Mouse (Mus musculus) forebrain, embryonic 13.5 days (tissue): ENCODE measurements around the gene Psma2. TPM values are rescaled to one million over a fixed set of nuclear protein-coding genes. Genes with fewer than 3 reads are reported as not detected.

Source experiments
- ATAC-seq: fragments of 200-750 bp; cut with Nextera tagmentation; 2 replicates; pipeline ENCODE4 v1.8.0; 2017
- H3K27ac ChIP-seq: fragments of 300-500 bp; sonication (generic); 2 replicates; pipeline ENCODE4 v1.5.1; 2015; ENCODE audit warnings: inconsistent platforms, mild to moderate bottlenecking, moderate library complexity
- H3K27me3 ChIP-seq: fragments of 300-500 bp; sonication (generic); 2 replicates; pipeline ENCODE4 v1.6.1; 2015; ENCODE audit warnings: mild to moderate bottlenecking, inconsistent platforms
- H3K36me3 ChIP-seq: fragments of 300-500 bp; sonication (generic); 2 replicates; pipeline ENCODE4 v1.6.1; 2015; ENCODE audit warnings: mild to moderate bottlenecking, inconsistent platforms; ENCODE audit not compliant: poor library complexity, severe bottlenecking
- H3K4me1 ChIP-seq: fragments of 300-500 bp; sonication (generic); 2 replicates; pipeline ENCODE4 v1.6.1; 2015; ENCODE audit warnings: inconsistent platforms
- H3K4me2 ChIP-seq: fragments of 300-500 bp; sonication (generic); 2 replicates; pipeline ENCODE4 v1.6.1; 2015; ENCODE audit warnings: inconsistent platforms, mild to moderate bottlenecking, moderate library complexity
- H3K4me3 ChIP-seq: fragments of 300-500 bp; sonication (generic); 2 replicates; pipeline ENCODE4 v1.5.1; 2015; ENCODE audit warnings: mild to moderate bottlenecking, inconsistent platforms
- H3K9ac ChIP-seq: fragments of 300-500 bp; sonication (generic); 2 replicates; pipeline ENCODE4 v1.6.1; 2015; ENCODE audit warnings: mild to moderate bottlenecking, inconsistent platforms
- H3K9me3 ChIP-seq: fragments of 300-500 bp; sonication (generic); replicated peaks from 2 replicates; pipeline ENCODE4 v1.6.1; 2016; ENCODE audit warnings: inconsistent platforms
- WGBS: fragments of 180-500 bp; shearing (Covaris S2); methylation state at CpG from one replicate; pipeline ENCODE4 v1.1.7; 2015; 5-methylcytosine and 5-hydroxymethylcytosine counted together
- polyA plus RNA-seq: library from polyadenylated mRNA; unstranded; fragments of >200 nt; fragmentation: Nextera tagmentation; extraction: Ambion mirVana; gene quantifications from 2 replicates; pipeline ENCODE4 v1.2.1, GENCODE M21; 2015

The Psma2 gene
- 215 and 221 TPM in 2 replicates for polyA plus RNA-seq

DNA sequence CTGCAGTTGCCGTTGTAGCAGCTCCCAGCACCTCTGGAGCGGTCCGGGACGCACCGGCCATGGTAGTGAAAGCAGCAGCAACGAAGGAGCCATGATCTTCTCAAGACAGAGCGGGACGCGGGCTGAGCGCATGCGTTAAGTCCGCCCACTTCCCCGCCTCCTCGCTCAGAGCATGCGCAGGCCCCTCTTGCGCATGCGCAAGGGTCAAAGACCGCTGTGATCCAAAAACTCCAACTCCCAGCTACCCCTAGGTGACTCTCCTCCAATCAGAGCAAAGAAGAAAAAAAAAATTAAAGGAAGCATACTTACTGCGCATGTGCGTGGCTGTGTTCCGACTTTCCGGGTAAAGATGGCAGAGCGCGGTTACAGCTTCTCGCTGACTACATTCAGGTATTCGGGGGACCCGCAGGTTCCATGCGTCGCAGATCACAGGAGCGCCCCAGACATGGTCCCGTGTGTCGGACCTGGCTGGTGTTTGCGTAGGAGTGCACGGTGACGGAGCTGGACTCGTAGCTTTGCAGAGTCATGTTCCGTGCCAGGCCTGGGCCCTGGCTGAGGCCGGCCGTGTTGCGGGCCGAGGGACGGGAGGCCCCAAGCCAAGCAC is at the start of gene Psma2, which contains the start of gene Mrpl32:
Psma2 (plus strand) TSS at position 315 of the 604 bp plus-strand sequence.
Mrpl32 (minus strand) TSS at position 240 of the 604 bp plus-strand sequence.
- peak within 1 kb of the TSS; percentile 73 for H3K4me2 ChIP-seq
- H3K36me3 ChIP-seq: peaks cover 32% of the 10 kb centered on the region
- WGBS: under 1% methylated on average over 42 of the region's 42 CpGs
- ATAC-seq: peak; percentile 98
- peak within 1 kb of the TSS; percentile 95 for H3K4me3 ChIP-seq
- H3K9ac ChIP-seq: peak within 1 kb of the TSS; percentile 89
- no peaks in the 10 kb centered on the region for H3K27me3 ChIP-seq
- no peaks in the 10 kb centered on the region for H3K9me3 ChIP-seq
- H3K4me1 ChIP-seq: peaks cover 17% of the 10 kb centered on the region
- peak within 1 kb of the TSS; percentile 51; the same call in 1 of the 2 replicates for H3K27ac ChIP-seq

DNA sequence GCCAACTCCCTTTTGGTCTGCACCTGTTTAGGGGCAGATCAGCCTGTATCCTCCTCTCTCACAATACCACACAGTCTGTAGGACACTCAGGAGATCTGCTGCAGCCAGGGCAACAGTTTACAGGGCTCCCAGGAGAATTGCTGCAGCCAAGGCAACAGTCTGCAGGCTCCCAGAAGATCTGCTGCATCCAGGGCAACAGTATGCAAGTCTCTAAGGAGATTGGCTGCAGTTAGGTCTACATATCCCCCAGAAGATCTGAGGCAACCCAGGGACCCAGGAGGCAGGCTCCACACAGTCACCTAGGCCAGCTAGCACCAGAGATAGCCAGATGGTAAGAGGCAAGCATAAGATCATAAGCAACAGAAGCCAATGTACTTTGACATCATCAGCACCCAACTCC is 38.9 kb upstream of the Psma2 start:
- H3K9me3 ChIP-seq: no peaks in the 10 kb centered on the region; the same call in 1 of the 2 replicates
- ATAC-seq: no peak
- no peaks in the 10 kb centered on the region for H3K36me3 ChIP-seq
- H3K4me3 ChIP-seq: no peak overlapping the region
- H3K9ac ChIP-seq: no peak overlapping the region
- H3K4me2 ChIP-seq: no peak overlapping the region
- no peak overlapping the region for H3K27ac ChIP-seq
- no peaks in the 10 kb centered on the region for H3K27me3 ChIP-seq
- H3K4me1 ChIP-seq: no peaks in the 10 kb centered on the region

- H3K9ac ChIP-seq: no peak overlapping the region
- WGBS: 83% methylated on average over 3 of the region's 3 CpGs
- no peaks in the 10 kb centered on the region for H3K27me3 ChIP-seq
- H3K4me1 ChIP-seq: no peaks in the 10 kb centered on the region
- H3K9me3 ChIP-seq: no peaks in the 10 kb centered on the region
- no peaks in the 10 kb centered on the region for H3K36me3 ChIP-seq
- H3K4me2 ChIP-seq: no peak overlapping the region
- ATAC-seq: no peak
- H3K4me3 ChIP-seq: no peak overlapping the region
- H3K27ac ChIP-seq: no peak overlapping the region
These were observed 32.6 kb upstream of the Psma2 start for GRCm38 (mm10) chr13:14580392-14580791.

DNA sequence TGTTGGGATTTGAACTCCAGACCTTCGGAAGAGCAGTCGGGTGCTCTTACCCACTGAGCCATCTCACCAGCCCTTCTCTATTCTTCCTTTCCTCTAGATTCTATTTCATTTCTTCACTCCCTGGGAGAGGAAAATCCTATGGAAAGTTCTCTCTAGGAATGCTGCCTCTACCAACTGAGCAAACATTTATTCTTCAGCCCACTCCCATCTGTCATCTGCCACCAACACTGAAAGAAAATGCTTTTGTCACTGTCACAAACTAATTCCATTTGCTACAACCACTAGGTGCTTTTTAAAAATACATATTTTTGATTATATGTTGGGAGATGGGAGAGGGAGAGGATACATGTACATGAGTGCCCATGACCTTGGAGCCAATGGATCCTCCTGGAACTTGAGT is 10.3 kb upstream of the Psma2 start:
- Histone ChIP-seq H3K27me3 (no peaks in the 10 kb centered on the region), H3K27ac (no peak overlapping the region), H3K9me3 (no peaks in the 10 kb centered on the region), H3K4me3 (no peak overlapping the region), H3K4me2 (no peak overlapping the region), H3K36me3 (no peaks in the 10 kb centered on the region), H3K4me1 (no peaks in the 10 kb centered on the region), H3K9ac (no peak overlapping the region)
- WGBS: 96% methylated on average over 2 of the region's 2 CpGs
- ATAC-seq: no peak

DNA sequence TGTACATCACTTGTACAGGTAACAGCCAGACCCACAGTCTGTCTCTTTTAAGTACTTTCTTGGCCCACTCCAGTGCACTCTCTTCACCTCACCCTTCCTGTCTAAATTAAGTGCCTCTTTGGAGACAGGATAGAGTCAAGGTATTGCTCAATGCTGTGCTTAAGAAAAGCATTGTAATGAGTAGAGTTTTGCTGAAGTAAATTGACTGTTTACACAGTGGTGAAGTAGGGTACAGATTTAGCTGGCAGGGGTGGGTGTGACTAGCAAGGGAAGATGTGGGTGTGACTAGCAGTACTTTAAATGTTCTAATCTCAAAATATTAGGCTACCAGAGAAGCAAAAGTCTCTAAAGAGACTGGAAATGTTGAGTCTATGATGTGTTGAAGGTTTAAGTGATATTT is 5.4 kb upstream of the Psma2 start:
- no peak overlapping the region for H3K9ac ChIP-seq
- no peak; the same call in 1 of the 2 replicates for ATAC-seq
- H3K27ac ChIP-seq: no peak overlapping the region

GRCm38 (mm10) chr13:14612463-14612862 is 577 bp upstream of the Psma2 start:
- peak overlapping the region; percentile 95 for H3K4me3 ChIP-seq
- H3K27me3 ChIP-seq: no peaks in the 10 kb centered on the region
- H3K4me2 ChIP-seq: peak overlapping the region; percentile 64
- peak overlapping the region; percentile 82 for H3K9ac ChIP-seq
- peak; percentile 71 for ATAC-seq
- no peak overlapping the region for H3K27ac ChIP-seq
- 7% methylated on average over 10 of the region's 10 CpGs for WGBS
- no peaks in the 10 kb centered on the region for H3K9me3 ChIP-seq
- peaks cover 17% of the 10 kb centered on the region for H3K4me1 ChIP-seq
- peaks cover 26% of the 10 kb centered on the region for H3K36me3 ChIP-seq

More for the DNA sequence above, 5.4 kb upstream of the Psma2 start:
- Histone ChIP-seq H3K4me2 (no peak overlapping the region), H3K27me3 (no peaks in the 10 kb centered on the region), H3K4me3 (no peak overlapping the region), H3K36me3 (peaks cover 17% of the 10 kb centered on the region), H3K4me1 (peaks cover 9% of the 10 kb centered on the region; the same call in 1 of the 2 replicates), H3K9me3 (no peaks in the 10 kb centered on the region)

GRCm38 (mm10) chr13:14613553-14613952 is 513 bp downstream of the Psma2 start:
- peaks cover 17% of the 10 kb centered on the region for H3K4me1 ChIP-seq
- no peaks in the 10 kb centered on the region for H3K9me3 ChIP-seq
- ATAC-seq: no peak
- H3K36me3 ChIP-seq: peaks cover 31% of the 10 kb centered on the region
- H3K27ac ChIP-seq: peak overlapping the region; percentile 51; the same call in 1 of the 2 replicates
- 2% methylated on average over 9 of the region's 9 CpGs for WGBS
- H3K9ac ChIP-seq: peak overlapping the region; percentile 89
- peak overlapping the region; percentile 95 for H3K4me3 ChIP-seq
- H3K27me3 ChIP-seq: no peaks in the 10 kb centered on the region
- peak overlapping the region; percentile 73 for H3K4me2 ChIP-seq

DNA sequence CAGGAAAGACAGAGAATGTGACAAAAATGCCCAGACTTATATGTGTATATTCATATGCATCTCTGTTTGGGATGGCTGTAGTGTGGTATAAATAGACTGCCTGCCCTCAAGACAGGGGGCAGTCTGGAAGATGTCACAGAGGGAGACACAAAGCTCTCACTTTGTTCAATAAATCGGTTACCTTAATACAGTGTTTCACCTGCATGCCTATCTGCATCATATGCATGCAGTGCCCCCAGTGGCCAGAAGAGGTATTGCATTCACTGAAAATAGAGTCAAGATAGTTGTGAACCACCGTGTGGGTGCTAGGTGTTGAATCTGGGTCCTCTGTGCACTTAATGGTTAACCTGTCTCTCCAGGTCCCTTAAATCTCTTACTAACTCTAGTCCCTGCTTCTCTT is 5.7 kb downstream of the Psma2 start:
- 41% methylated on average over 2 of the region's 2 CpGs for WGBS
- Histone ChIP-seq H3K27me3 (no peaks in the 10 kb centered on the region), H3K4me2 (no peak overlapping the region), H3K36me3 (peaks cover 55% of the 10 kb centered on the region), H3K9me3 (no peaks in the 10 kb centered on the region), H3K4me3 (no peak overlapping the region), H3K4me1 (peaks cover 8% of the 10 kb centered on the region; the same call in 1 of the 2 replicates), H3K9ac (no peak overlapping the region), H3K27ac (no peak overlapping the region)
- peak; percentile 64; the same call in 1 of the 2 replicates for ATAC-seq

- peaks cover 31% of the 10 kb centered on the region for H3K36me3 ChIP-seq
- H3K4me1 ChIP-seq: peaks cover 10% of the 10 kb centered on the region
- H3K4me2 ChIP-seq: peak within 1 kb of the TSS; percentile 77
- H3K27me3 ChIP-seq: no peaks in the 10 kb centered on the region
- H3K9ac ChIP-seq: peak within 1 kb of the TSS; percentile 80
- peak within 1 kb of the TSS; percentile 61 for H3K27ac ChIP-seq
- peak within 1 kb of the TSS; percentile 59 for H3K4me3 ChIP-seq
- no peaks in the 10 kb centered on the region for H3K9me3 ChIP-seq
- peak; percentile 97 for ATAC-seq
- WGBS: under 1% methylated on average over 29 of the region's 29 CpGs
These were observed 16.9 kb downstream of the Psma2 start, which contains the start of gene AW209491 for GRCm38 (mm10) chr13:14629726-14630641. Gene AW209491, plus strand, starts transcription at chr13:14630154.

DNA sequence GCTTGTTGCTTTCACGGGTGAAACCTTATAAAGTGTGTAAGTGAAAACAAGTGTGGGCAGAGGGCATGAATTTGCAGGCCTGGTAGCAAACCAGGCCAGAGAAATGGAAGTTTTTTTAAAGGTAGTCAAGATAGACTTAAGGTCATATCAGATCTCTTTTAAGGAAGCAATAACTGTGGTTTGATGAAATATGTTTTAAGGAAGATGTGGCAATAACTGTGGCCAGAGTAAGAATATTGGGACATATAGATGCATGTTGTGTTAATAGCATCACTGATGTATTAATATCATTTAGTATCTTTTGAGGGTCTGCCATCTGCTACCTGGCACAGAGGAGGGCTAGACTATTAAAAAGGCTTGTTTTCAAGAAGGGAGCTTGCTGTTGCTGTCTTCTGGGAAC is 27.0 kb downstream of the Psma2 start:
- no peaks in the 10 kb centered on the region for H3K9me3 ChIP-seq
- ATAC-seq: no peak
- no peaks in the 10 kb centered on the region for H3K27me3 ChIP-seq
- H3K4me1 ChIP-seq: no peaks in the 10 kb centered on the region
- H3K36me3 ChIP-seq: peaks cover 26% of the 10 kb centered on the region
- H3K4me2 ChIP-seq: no peak overlapping the region
- H3K4me3 ChIP-seq: no peak overlapping the region
- no peak overlapping the region for H3K9ac ChIP-seq
- 80% methylated on average over 1 of the region's 1 CpGs for WGBS
- no peak overlapping the region for H3K27ac ChIP-seq

DNA sequence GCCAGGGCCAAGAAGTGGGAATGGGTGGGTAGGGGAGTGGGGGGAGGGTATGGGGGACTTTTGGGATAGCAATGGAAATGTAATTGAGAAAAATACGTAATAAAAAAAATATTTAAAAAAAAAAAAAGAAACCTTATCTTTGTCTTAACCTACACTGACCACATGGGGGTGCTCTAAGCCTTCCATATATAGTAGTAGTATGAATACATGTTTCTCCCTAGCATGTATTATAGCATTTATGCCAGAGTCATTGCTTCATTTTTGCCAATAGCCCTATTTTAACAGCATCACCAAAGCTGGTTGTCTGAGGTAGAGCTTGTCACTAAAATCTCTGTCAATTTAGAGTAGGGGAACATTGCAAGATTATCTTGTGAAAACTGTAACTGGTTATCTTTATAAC is 36.3 kb downstream of the Psma2 start:
- H3K36me3 ChIP-seq: no peaks in the 10 kb centered on the region
- no peaks in the 10 kb centered on the region for H3K4me1 ChIP-seq
- ATAC-seq: peak; percentile 86
- no peaks in the 10 kb centered on the region for H3K27me3 ChIP-seq
- no peak overlapping the region for H3K4me3 ChIP-seq
- WGBS: 20% methylated on average over 1 of the region's 1 CpGs
- H3K27ac ChIP-seq: no peak overlapping the region
- no peak overlapping the region for H3K9ac ChIP-seq
- H3K9me3 ChIP-seq: no peaks in the 10 kb centered on the region
- no peak overlapping the region for H3K4me2 ChIP-seq

GRCm38 (mm10) chr13:14667107-14667506 is 54.1 kb downstream of the Psma2 start:
- WGBS: 95% methylated on average over 4 of the region's 4 CpGs
- Histone ChIP-seq H3K4me1 (no peaks in the 10 kb centered on the region), H3K9me3 (no peaks in the 10 kb centered on the region), H3K4me3 (no peak overlapping the region), H3K9ac (no peak overlapping the region), H3K36me3 (no peaks in the 10 kb centered on the region), H3K27me3 (no peaks in the 10 kb centered on the region), H3K27ac (no peak overlapping the region), H3K4me2 (no peak overlapping the region)
- ATAC-seq: no peak
